Mouse (Mus musculus): ENCODE measurements at regions not wholly inside any gene's neighbourhood (a gene's known extent, or its start where the extent isn't known, plus 50 kb on each side); places are given as distances from the start of the nearest gene placed in this dataset.

DNA sequence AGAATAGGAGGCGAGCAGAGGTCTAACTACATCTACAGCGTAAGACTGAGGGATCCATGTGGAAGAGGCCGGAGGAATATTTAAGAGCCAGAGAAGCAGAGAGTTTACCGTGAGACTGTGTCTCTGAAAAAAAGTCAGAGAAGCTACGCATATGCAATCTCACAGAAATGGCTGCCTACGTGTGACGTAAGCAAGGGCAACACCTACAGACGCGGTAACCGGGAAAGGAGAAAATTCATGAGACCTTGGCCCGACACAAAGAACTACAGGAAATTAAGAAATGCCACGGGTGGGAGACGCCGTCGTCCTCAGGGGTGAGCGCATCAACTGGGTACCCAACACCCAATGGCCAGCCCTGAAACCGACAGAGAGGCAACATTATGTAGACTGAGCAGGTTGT is 151.3 kb upstream of the Plcz1 start:
- no peak overlapping the region for H3K9ac ChIP-seq (ENCODE audit: low read length)
- no peaks in the 10 kb centered on the region for H3K36me3 ChIP-seq (ENCODE audit: control insufficient read depth, insufficient read depth, low read length)
- H3K4me1 ChIP-seq (ENCODE audit: control insufficient read depth in 2 of 2, insufficient read depth in 2 of 2, low read length in 2 of 2) = no peaks in the 10 kb centered on the region; a peak in 1 of 4 replicates
- no peak for ATAC-seq (ENCODE audit: insufficient number of reproducible peaks, insufficient read depth, low FRiP score, low read depth)
- H3K27me3 ChIP-seq (ENCODE audit: control insufficient read depth, insufficient read depth, low read length) = no peaks in the 10 kb centered on the region
- no peak overlapping the region for H3K4me2 ChIP-seq (ENCODE audit: low read length)
- 86% methylated on average over 17 of the region's 17 CpGs for WGBS
- no peaks in the 10 kb centered on the region for H3K9me3 ChIP-seq (ENCODE audit: control insufficient read depth, low read length)
- H3K27ac ChIP-seq (replicated peaks in 1 of 2; ENCODE audit: control insufficient read depth in 1 of 2, insufficient read depth in 1 of 2, low read depth in 2 of 2, low read length in 2 of 2) = no peak overlapping the region
- no peak overlapping the region for H3K4me3 ChIP-seq (ENCODE audit: control insufficient read depth in 1 of 2, insufficient read depth in 1 of 2, low read depth in 1 of 2, low read length in 2 of 2)

DNA sequence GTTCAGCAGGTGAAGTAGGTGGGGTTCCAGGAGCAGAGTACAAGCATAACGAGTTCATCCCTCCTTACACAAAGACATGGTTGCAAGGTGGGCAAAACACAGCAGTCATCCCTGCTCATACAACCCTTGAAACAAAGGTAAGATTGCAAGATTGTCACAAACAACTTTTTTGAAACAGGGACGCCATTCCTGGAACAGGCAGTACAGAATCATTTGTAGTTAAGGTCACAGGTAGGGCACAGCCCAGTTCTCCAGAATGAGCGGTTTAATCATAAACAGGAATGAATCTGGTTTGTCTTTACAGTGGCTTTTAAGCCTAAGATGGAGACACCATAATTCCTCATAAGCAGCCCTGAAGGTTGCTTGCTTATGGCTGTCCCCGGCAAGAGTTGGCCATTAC is 150.1 kb upstream of the Plcz1 start:
- no peaks in the 10 kb centered on the region; a peak in 1 of 4 replicates for H3K4me1 ChIP-seq (ENCODE audit: control insufficient read depth in 2 of 2, insufficient read depth in 2 of 2, low read length in 2 of 2)
- no peaks in the 10 kb centered on the region for H3K9me3 ChIP-seq (ENCODE audit: control insufficient read depth, low read length)
- no peak overlapping the region for H3K27ac ChIP-seq (replicated peaks in 1 of 2; ENCODE audit: control insufficient read depth in 1 of 2, insufficient read depth in 1 of 2, low read depth in 2 of 2, low read length in 2 of 2)
- H3K36me3 ChIP-seq (ENCODE audit: control insufficient read depth, insufficient read depth, low read length) = no peaks in the 10 kb centered on the region
- no peak for ATAC-seq (ENCODE audit: insufficient number of reproducible peaks, insufficient read depth, low FRiP score, low read depth)
- no peak overlapping the region for H3K4me3 ChIP-seq (ENCODE audit: control insufficient read depth in 1 of 2, insufficient read depth in 1 of 2, low read depth in 1 of 2, low read length in 2 of 2)
- H3K4me2 ChIP-seq (ENCODE audit: low read length) = no peak overlapping the region
- WGBS = 91% methylated on average over 4 of the region's 4 CpGs
- H3K27me3 ChIP-seq (ENCODE audit: control insufficient read depth, insufficient read depth, low read length) = no peaks in the 10 kb centered on the region
- H3K9ac ChIP-seq (ENCODE audit: low read length) = no peak overlapping the region

DNA sequence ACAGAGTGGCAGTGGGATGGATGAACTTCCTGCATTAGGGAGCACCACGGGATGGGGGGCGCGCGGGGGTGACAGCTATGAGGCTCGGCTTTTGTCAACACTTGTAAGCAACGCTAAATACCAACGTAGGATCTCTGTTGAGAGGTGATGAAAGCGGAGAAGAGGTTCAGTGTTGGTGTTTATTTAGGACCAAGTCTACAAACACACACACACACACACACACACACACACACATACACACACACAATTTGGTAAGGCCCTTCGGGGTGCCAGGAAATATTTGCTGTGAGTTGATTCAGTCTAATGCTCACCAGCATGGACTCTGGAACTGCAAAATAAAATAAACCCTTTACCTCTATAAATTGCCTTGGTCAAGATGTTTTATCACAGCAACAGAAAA is 148.3 kb upstream of the Plcz1 start:
- H3K4me1 ChIP-seq (ENCODE audit: control insufficient read depth in 2 of 2, insufficient read depth in 2 of 2, low read length in 2 of 2) = no peaks in the 10 kb centered on the region; a peak in 1 of 4 replicates
- no peaks in the 10 kb centered on the region for H3K9me3 ChIP-seq (ENCODE audit: control insufficient read depth, low read length)
- no peak overlapping the region for H3K9ac ChIP-seq (ENCODE audit: low read length)
- no peaks in the 10 kb centered on the region for H3K36me3 ChIP-seq (ENCODE audit: control insufficient read depth, insufficient read depth, low read length)
- ATAC-seq (ENCODE audit: insufficient number of reproducible peaks, insufficient read depth, low FRiP score, low read depth) = no peak
- H3K4me3 ChIP-seq (ENCODE audit: control insufficient read depth in 1 of 2, insufficient read depth in 1 of 2, low read depth in 1 of 2, low read length in 2 of 2) = no peak overlapping the region
- WGBS = 82% methylated on average over 9 of the region's 9 CpGs
- H3K27ac ChIP-seq (replicated peaks in 1 of 2; ENCODE audit: control insufficient read depth in 1 of 2, insufficient read depth in 1 of 2, low read depth in 2 of 2, low read length in 2 of 2) = no peak overlapping the region
- H3K4me2 ChIP-seq (ENCODE audit: low read length) = no peak overlapping the region
- H3K27me3 ChIP-seq (ENCODE audit: control insufficient read depth, insufficient read depth, low read length) = no peaks in the 10 kb centered on the region

DNA sequence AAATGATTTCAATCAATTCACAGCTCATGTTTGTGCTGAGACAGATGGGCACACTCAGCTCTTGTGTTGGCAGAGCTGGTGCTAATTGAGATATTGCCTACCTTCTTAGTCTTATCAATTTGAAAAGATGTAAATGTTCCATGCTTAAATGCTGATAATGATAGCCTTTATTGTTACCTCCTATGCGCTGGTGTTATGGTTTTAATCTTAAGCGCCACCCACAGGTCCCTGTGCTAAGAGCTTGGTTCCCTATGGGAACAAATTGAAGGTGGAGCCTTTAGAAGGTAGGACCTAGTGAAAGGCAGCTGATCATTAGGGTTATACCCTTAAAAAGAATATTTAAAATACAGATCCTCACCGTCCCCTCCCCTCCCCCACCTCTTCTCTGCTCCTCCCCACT is 146.5 kb upstream of the Plcz1 start:
- no peak overlapping the region for H3K4me2 ChIP-seq (ENCODE audit: low read length)
- H3K27me3 ChIP-seq (ENCODE audit: control insufficient read depth, insufficient read depth, low read length) = no peaks in the 10 kb centered on the region
- no peaks in the 10 kb centered on the region for H3K9me3 ChIP-seq (ENCODE audit: control insufficient read depth, low read length)
- ATAC-seq (ENCODE audit: insufficient number of reproducible peaks, insufficient read depth, low FRiP score, low read depth) = no peak
- no peaks in the 10 kb centered on the region for H3K36me3 ChIP-seq (ENCODE audit: control insufficient read depth, insufficient read depth, low read length)
- no peak overlapping the region for H3K27ac ChIP-seq (replicated peaks in 1 of 2; ENCODE audit: control insufficient read depth in 1 of 2, insufficient read depth in 1 of 2, low read depth in 2 of 2, low read length in 2 of 2)
- 80% methylated on average over 3 of the region's 3 CpGs for WGBS
- no peaks in the 10 kb centered on the region for H3K4me1 ChIP-seq (ENCODE audit: control insufficient read depth in 2 of 2, insufficient read depth in 2 of 2, low read length in 2 of 2)
- no peak overlapping the region for H3K9ac ChIP-seq (ENCODE audit: low read length)
- H3K4me3 ChIP-seq (ENCODE audit: control insufficient read depth in 1 of 2, insufficient read depth in 1 of 2, low read depth in 1 of 2, low read length in 2 of 2) = no peak overlapping the region

- no peaks in the 10 kb centered on the region for H3K4me1 ChIP-seq (ENCODE audit: control insufficient read depth in 2 of 2, insufficient read depth in 2 of 2, low read length in 2 of 2)
- no peaks in the 10 kb centered on the region for H3K27me3 ChIP-seq (ENCODE audit: control insufficient read depth, insufficient read depth, low read length)
- no peaks in the 10 kb centered on the region for H3K36me3 ChIP-seq (ENCODE audit: control insufficient read depth, insufficient read depth, low read length)
- no peaks in the 10 kb centered on the region for H3K9me3 ChIP-seq (ENCODE audit: control insufficient read depth, low read length)
- no peak overlapping the region for H3K9ac ChIP-seq (ENCODE audit: low read length)
- H3K4me3 ChIP-seq (ENCODE audit: control insufficient read depth in 1 of 2, insufficient read depth in 1 of 2, low read depth in 1 of 2, low read length in 2 of 2) = no peak overlapping the region
- ATAC-seq (ENCODE audit: insufficient number of reproducible peaks, insufficient read depth, low FRiP score, low read depth) = no peak
- WGBS = 79% methylated on average over 6 of the region's 6 CpGs
- H3K27ac ChIP-seq (replicated peaks in 1 of 2; ENCODE audit: control insufficient read depth in 1 of 2, insufficient read depth in 1 of 2, low read depth in 2 of 2, low read length in 2 of 2) = no peak overlapping the region
- H3K4me2 ChIP-seq (ENCODE audit: low read length) = no peak overlapping the region
Measured at GRCm38 (mm10) chr6:140187106-140187505, 145.8 kb upstream of the Plcz1 start.

GRCm38 (mm10) chr6:140179999-140180398 is 138.7 kb upstream of the Plcz1 start:
- H3K4me1 ChIP-seq (ENCODE audit: control insufficient read depth in 2 of 2, insufficient read depth in 2 of 2, low read length in 2 of 2) = no peaks in the 10 kb centered on the region
- H3K4me2 ChIP-seq (ENCODE audit: low read length) = no peak overlapping the region
- no peaks in the 10 kb centered on the region for H3K36me3 ChIP-seq (ENCODE audit: control insufficient read depth, insufficient read depth, low read length)
- no peaks in the 10 kb centered on the region for H3K9me3 ChIP-seq (ENCODE audit: control insufficient read depth, low read length)
- 72% methylated on average over 4 of the region's 4 CpGs for WGBS
- no peak overlapping the region for H3K4me3 ChIP-seq (ENCODE audit: control insufficient read depth in 1 of 2, insufficient read depth in 1 of 2, low read depth in 1 of 2, low read length in 2 of 2)
- H3K27ac ChIP-seq (replicated peaks in 1 of 2; ENCODE audit: control insufficient read depth in 1 of 2, insufficient read depth in 1 of 2, low read depth in 2 of 2, low read length in 2 of 2) = no peak overlapping the region
- no peak for ATAC-seq (ENCODE audit: insufficient number of reproducible peaks, insufficient read depth, low FRiP score, low read depth)
- no peaks in the 10 kb centered on the region for H3K27me3 ChIP-seq (ENCODE audit: control insufficient read depth, insufficient read depth, low read length)
- H3K9ac ChIP-seq (ENCODE audit: low read length) = no peak overlapping the region

DNA sequence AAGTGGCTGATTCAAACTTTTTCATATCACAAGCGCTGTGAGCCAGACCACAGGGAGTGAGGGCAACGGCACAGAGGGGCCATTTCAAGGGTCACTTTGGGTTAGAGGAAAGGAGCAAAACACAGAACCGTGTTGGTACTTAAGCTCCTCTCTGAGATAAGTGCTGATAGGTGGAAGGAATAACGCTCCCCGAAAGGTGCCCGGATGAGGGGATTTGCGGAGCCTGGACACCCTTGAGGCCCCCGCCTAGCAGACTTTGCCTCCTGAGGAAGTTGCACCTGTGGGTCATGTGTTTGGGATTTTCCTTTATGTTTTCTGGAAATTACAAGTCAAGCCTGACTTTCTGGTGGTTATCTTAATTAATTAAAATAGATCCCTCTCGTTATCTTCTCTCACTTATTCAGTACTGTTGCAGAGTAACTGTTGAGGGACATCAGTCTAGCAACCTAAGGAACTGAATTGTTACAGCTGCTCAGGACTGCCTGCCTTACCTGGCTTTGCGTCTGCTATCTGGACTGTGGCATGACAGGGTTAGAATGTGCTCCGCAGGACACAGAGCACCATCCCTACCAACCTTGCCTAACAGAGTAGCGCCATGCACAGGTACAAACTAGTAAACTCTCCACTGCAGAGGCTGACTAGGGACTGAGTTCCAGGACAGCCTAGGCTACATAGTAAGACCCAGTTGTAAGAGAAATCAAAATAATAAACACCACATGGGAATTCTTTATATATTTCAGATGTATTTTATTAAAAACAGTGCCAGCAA is 137.4 kb upstream of the Plcz1 start:
- 61% methylated on average over 12 of the region's 12 CpGs for WGBS
- no peaks in the 10 kb centered on the region for H3K4me1 ChIP-seq (ENCODE audit: control insufficient read depth in 2 of 2, insufficient read depth in 2 of 2, low read length in 2 of 2)
- H3K27me3 ChIP-seq (ENCODE audit: control insufficient read depth, insufficient read depth, low read length) = no peaks in the 10 kb centered on the region
- no peak overlapping the region for H3K27ac ChIP-seq (replicated peaks in 1 of 2; ENCODE audit: control insufficient read depth in 1 of 2, insufficient read depth in 1 of 2, low read depth in 2 of 2, low read length in 2 of 2)
- H3K4me3 ChIP-seq (ENCODE audit: control insufficient read depth in 1 of 2, insufficient read depth in 1 of 2, low read depth in 1 of 2, low read length in 2 of 2) = no peak overlapping the region
- no peak for ATAC-seq (ENCODE audit: insufficient number of reproducible peaks, insufficient read depth, low FRiP score, low read depth)
- H3K9ac ChIP-seq (ENCODE audit: low read length) = no peak overlapping the region
- no peaks in the 10 kb centered on the region for H3K36me3 ChIP-seq (ENCODE audit: control insufficient read depth, insufficient read depth, low read length)
- H3K9me3 ChIP-seq (ENCODE audit: control insufficient read depth, low read length) = no peaks in the 10 kb centered on the region
- H3K4me2 ChIP-seq (ENCODE audit: low read length) = no peak overlapping the region

GRCm38 (mm10) chr6:140172716-140173115 is 131.5 kb upstream of the Plcz1 start:
- Histone ChIP-seq H3K4me2 (ENCODE audit: low read length) (no peak overlapping the region), H3K36me3 (ENCODE audit: control insufficient read depth, insufficient read depth, low read length) (no peaks in the 10 kb centered on the region), H3K4me3 (ENCODE audit: control insufficient read depth in 1 of 2, insufficient read depth in 1 of 2, low read depth in 1 of 2, low read length in 2 of 2) (no peak overlapping the region), H3K9ac (ENCODE audit: low read length) (no peak overlapping the region), H3K4me1 (ENCODE audit: control insufficient read depth in 2 of 2, insufficient read depth in 2 of 2, low read length in 2 of 2) (no peaks in the 10 kb centered on the region), H3K27me3 (ENCODE audit: control insufficient read depth, insufficient read depth, low read length) (no peaks in the 10 kb centered on the region), H3K27ac (replicated peaks in 1 of 2; ENCODE audit: control insufficient read depth in 1 of 2, insufficient read depth in 1 of 2, low read depth in 2 of 2, low read length in 2 of 2) (no peak overlapping the region), H3K9me3 (ENCODE audit: control insufficient read depth, low read length) (no peaks in the 10 kb centered on the region)
- WGBS = 86% methylated on average over 9 of the region's 9 CpGs
- no peak for ATAC-seq (ENCODE audit: insufficient number of reproducible peaks, insufficient read depth, low FRiP score, low read depth)

All from heart, embryonic 14.5 days (tissue).